Mouse (Mus musculus) kidney, embryonic 14.5 days (tissue): ENCODE data around the gene Krt7. TPM values are rescaled to one million over a fixed set of nuclear protein-coding genes. Genes with fewer than 3 reads are reported as not detected.

Source experiments
- ATAC-seq: fragments of 200-750 bp; cut with Nextera tagmentation; 2 replicates; pipeline ENCODE4 v1.8.0; 2017; ENCODE audit warnings: moderate number of reproducible peaks, mild to moderate bottlenecking, moderate TSS enrichment, moderate library complexity; ENCODE audit not compliant: low FRiP score, low TSS enrichment
- H3K27ac ChIP-seq: fragments of 300-500 bp; sonication (generic); 2 replicates; pipeline ENCODE4 v1.5.1; 2014; ENCODE audit warnings: low read depth, mild to moderate bottlenecking, low read length, moderate library complexity, mixed read lengths
- H3K27me3 ChIP-seq: fragments of 300-500 bp; sonication (generic); 2 replicates; pipeline ENCODE4 v1.6.1; 2014; ENCODE audit warnings: mild to moderate bottlenecking, low read length; ENCODE audit not compliant: control insufficient read depth, insufficient read depth
- H3K36me3 ChIP-seq: fragments of 300-500 bp; sonication (generic); 2 replicates; pipeline ENCODE4 v1.6.1; 2014; ENCODE audit warnings: low read length, mixed read lengths; ENCODE audit not compliant: control insufficient read depth, insufficient read depth
- H3K4me1 ChIP-seq: fragments of 300-500 bp; sonication (generic); 2 replicates; pipeline ENCODE4 v1.6.1; 2014; ENCODE audit warnings: low read length, mixed read lengths; ENCODE audit not compliant: control insufficient read depth, insufficient read depth
- H3K4me2 ChIP-seq: fragments of 300-500 bp; sonication (generic); replicated peaks from 2 replicates; pipeline ENCODE4 v1.6.1; 2014; ENCODE audit warnings: low read depth, mild to moderate bottlenecking, low read length
- H3K4me3 ChIP-seq: fragments of 300-500 bp; sonication (generic); 2 replicates; pipeline ENCODE4 v1.5.1; 2014; ENCODE audit warnings: mild to moderate bottlenecking, low read length
- H3K9ac ChIP-seq: fragments of 300-500 bp; sonication (generic); 2 replicates; pipeline ENCODE4 v1.6.1; 2014; ENCODE audit warnings: low read depth, mild to moderate bottlenecking, low read length, moderate library complexity
- H3K9me3 ChIP-seq: fragments of 300-500 bp; sonication (generic); 2 replicates; pipeline ENCODE4 v1.6.1; 2016; ENCODE audit warnings: low read length; ENCODE audit not compliant: control insufficient read depth
- WGBS: fragments of 180-500 bp; shearing (Covaris S2); extraction: QIAGEN DNeasy Blood & Tissue Kit; methylation state at CpG from one replicate; pipeline ENCODE4 v1.1.7; 2014; 5-methylcytosine and 5-hydroxymethylcytosine counted together
- polyA plus RNA-seq: library from polyadenylated mRNA; unstranded; fragments of >200 nt; fragmentation: Nextera tagmentation; extraction: Ambion mirVana; gene quantifications from 2 replicates; pipeline ENCODE4 v1.2.1, GENCODE M21; 2014

Gene Krt7
- polyA plus RNA-seq, 1 experiment from 2014 or later = 44.0 TPM

- Histone ChIP-seq H3K36me3 (no peaks in the 10 kb centered on the region), H3K9me3 (no peaks in the 10 kb centered on the region), H3K27me3 (no peaks in the 10 kb centered on the region), H3K4me1 (peaks cover 26% of the 10 kb centered on the region), H3K9ac (no peak overlapping the region), H3K4me2 (no peak overlapping the region), H3K4me3 (no peak overlapping the region), H3K27ac (no peak overlapping the region)
- no peak for ATAC-seq
- 40% methylated on average over 4 of the region's 4 CpGs for WGBS
Measured at GRCm38 (mm10) chr15:101374879-101375278, 36.0 kb upstream of the Krt7 start.

- Histone ChIP-seq H3K36me3 (no peaks in the 10 kb centered on the region), H3K27ac (peak overlapping the region; percentile 24; the same call in 1 of the 2 replicates)
- WGBS = 72% methylated on average over 6 of the region's 6 CpGs
Measured at GRCm38 (mm10) chr15:101375956-101376775, 34.7 kb upstream of the Krt7 start.

DNA sequence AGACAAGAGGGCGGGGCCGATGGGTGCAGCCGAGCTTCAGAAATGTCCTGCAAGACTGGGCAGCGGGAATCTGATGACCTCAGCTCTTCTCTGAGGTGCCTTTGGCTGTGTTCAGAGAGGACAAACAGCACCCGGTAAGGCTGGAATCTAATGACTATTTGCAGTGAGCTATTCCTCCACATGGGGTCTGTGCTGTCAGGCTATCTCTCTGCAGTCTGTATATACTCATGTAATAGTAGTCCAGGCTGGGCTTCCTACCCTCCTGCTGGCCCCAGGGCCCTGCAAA is 34.1 kb upstream of the Krt7 start:
- Histone ChIP-seq H3K27ac (peak overlapping the region; percentile 51; the same call in 1 of the 2 replicates), H3K36me3 (no peaks in the 10 kb centered on the region), H3K4me2 (no peak overlapping the region), H3K4me3 (no peak overlapping the region), H3K4me1 (peaks cover 24% of the 10 kb centered on the region), H3K27me3 (no peaks in the 10 kb centered on the region), H3K9ac (no peak overlapping the region), H3K9me3 (no peaks in the 10 kb centered on the region)
- 49% methylated on average over 5 of the region's 5 CpGs for WGBS
- ATAC-seq = peak; percentile 40

More at GRCm38 (mm10) chr15:101375956-101376775, 34.7 kb upstream of the Krt7 start:
- Histone ChIP-seq H3K4me3 (no peak overlapping the region), H3K9ac (no peak overlapping the region), H3K9me3 (no peaks in the 10 kb centered on the region), H3K27me3 (no peaks in the 10 kb centered on the region), H3K4me2 (no peak overlapping the region), H3K4me1 (peaks cover 24% of the 10 kb centered on the region)
- ATAC-seq = no peak

- Histone ChIP-seq H3K4me1 (peaks cover 24% of the 10 kb centered on the region), H3K4me2 (no peak overlapping the region), H3K27ac (no peak overlapping the region), H3K27me3 (no peaks in the 10 kb centered on the region; the same call in 1 of the 2 replicates), H3K9me3 (no peaks in the 10 kb centered on the region), H3K4me3 (no peak overlapping the region), H3K9ac (no peak overlapping the region), H3K36me3 (no peaks in the 10 kb centered on the region)
- ATAC-seq = no peak
- 75% methylated on average over 5 of the region's 5 CpGs for WGBS
Measured at GRCm38 (mm10) chr15:101378646-101379045, 32.2 kb upstream of the Krt7 start.

DNA sequence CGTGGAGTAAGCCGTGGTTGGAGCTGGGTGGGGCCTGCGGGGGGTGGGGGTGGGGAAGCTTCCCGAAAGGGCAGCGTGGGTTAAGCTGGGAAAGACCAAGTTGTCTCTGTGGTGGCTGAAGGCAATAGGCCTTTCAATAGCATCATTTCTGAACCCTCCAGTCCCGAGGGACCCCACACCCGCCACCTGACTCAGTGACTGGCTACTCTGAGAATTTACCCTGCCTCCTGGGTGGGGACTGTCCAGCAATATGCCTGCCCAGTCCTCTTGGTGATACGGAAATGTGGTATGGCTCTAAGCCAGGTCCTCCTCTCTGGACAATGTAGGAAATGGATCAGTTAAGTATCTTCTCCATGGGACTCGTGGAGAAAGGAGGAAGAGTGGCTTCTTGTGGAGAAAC is 29.1 kb upstream of the Krt7 start:
- Histone ChIP-seq H3K9me3 (no peaks in the 10 kb centered on the region), H3K9ac (no peak overlapping the region), H3K4me1 (peaks cover 11% of the 10 kb centered on the region), H3K4me3 (no peak overlapping the region), H3K36me3 (no peaks in the 10 kb centered on the region), H3K27me3 (no peaks in the 10 kb centered on the region; the same call in 1 of the 2 replicates), H3K27ac (no peak overlapping the region), H3K4me2 (no peak overlapping the region)
- no peak for ATAC-seq
- WGBS = 72% methylated on average over 9 of the region's 9 CpGs

DNA sequence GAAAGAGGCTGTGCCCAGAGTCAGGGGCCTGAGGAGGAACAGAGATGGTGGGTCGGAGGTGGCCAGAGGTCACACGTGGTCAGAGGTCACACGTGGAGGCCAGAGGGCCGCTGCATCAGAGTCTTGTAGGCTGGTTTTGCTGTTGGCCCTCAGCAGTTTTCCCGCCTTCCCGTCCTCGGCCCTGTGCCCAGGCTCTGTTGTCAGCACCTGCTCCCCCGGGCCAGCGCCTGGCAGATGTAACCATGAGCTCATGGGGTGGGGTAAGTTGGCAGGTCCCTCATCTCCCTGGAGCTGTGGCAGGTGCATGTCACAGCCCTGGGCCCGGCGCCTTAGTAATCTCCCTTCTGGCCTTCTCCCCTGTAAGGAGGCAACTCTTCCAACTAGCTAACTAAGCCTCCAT is 28.0 kb upstream of the Krt7 start:
- no peak overlapping the region for H3K9ac ChIP-seq
- 81% methylated on average over 11 of the region's 11 CpGs for whole genome bisulfite sequencing
- no peak overlapping the region for H3K4me3 ChIP-seq
- H3K27me3 ChIP-seq = no peaks in the 10 kb centered on the region; the same call in 1 of the 2 replicates
- H3K9me3 ChIP-seq = no peaks in the 10 kb centered on the region
- peaks cover under 1% of the 10 kb centered on the region; the same call in 1 of the 2 replicates for H3K4me1 ChIP-seq
- no peaks in the 10 kb centered on the region for H3K36me3 ChIP-seq
- no peak overlapping the region for H3K4me2 ChIP-seq
- ATAC-seq = no peak
- no peak overlapping the region for H3K27ac ChIP-seq

DNA sequence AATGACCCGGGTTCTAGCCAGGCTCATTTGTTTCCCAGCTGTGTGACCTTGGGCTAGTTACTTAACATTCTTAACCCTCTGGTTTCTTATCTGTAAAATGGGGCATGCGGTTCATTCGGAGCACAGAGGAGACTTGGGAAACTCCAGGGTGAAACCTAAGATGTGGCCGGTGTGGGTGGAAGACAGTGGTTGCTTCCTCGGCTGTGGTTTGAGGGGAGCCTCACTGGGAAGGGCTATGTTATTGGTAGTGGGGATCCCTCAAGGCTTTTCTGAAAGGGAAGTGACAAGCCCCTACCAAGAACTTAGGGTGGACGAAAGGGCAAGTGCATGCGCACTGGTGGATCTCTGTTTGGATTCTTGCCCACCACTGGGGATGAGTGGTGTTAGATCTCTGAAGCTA is 26.2 kb upstream of the Krt7 start:
- 71% methylated on average over 7 of the region's 7 CpGs for WGBS

GRCm38 (mm10) chr15:101385064-101385463 is 25.8 kb upstream of the Krt7 start:
- Histone ChIP-seq H3K9ac (no peak overlapping the region), H3K36me3 (no peaks in the 10 kb centered on the region), H3K4me3 (no peak overlapping the region), H3K9me3 (no peaks in the 10 kb centered on the region), H3K27ac (no peak overlapping the region), H3K4me1 (no peaks in the 10 kb centered on the region), H3K4me2 (no peak overlapping the region), H3K27me3 (no peaks in the 10 kb centered on the region; the same call in 1 of the 2 replicates)
- no peak for ATAC-seq
- WGBS = 88% methylated on average over 6 of the region's 6 CpGs

More for the DNA sequence above, 26.2 kb upstream of the Krt7 start:
- Histone ChIP-seq H3K36me3 (no peaks in the 10 kb centered on the region), H3K9me3 (no peaks in the 10 kb centered on the region), H3K9ac (no peak overlapping the region), H3K4me2 (no peak overlapping the region), H3K27ac (no peak overlapping the region), H3K4me1 (no peaks in the 10 kb centered on the region), H3K27me3 (no peaks in the 10 kb centered on the region; the same call in 1 of the 2 replicates), H3K4me3 (no peak overlapping the region)
- ATAC-seq = no peak

GRCm38 (mm10) chr15:101387176-101387575 is 23.7 kb upstream of the Krt7 start:
- H3K36me3 ChIP-seq = no peaks in the 10 kb centered on the region
- H3K4me2 ChIP-seq = no peak overlapping the region
- peak; percentile 14; the same call in 1 of the 2 replicates for ATAC-seq
- H3K4me3 ChIP-seq = no peak overlapping the region
- H3K9ac ChIP-seq = no peak overlapping the region
- H3K27me3 ChIP-seq = no peaks in the 10 kb centered on the region; the same call in 1 of the 2 replicates
- H3K4me1 ChIP-seq = no peaks in the 10 kb centered on the region
- no peaks in the 10 kb centered on the region for H3K9me3 ChIP-seq
- WGBS = 67% methylated on average over 3 of the region's 3 CpGs
- H3K27ac ChIP-seq = no peak overlapping the region
